Mouse (Mus musculus) cerebellum, adult 11 months (tissue): ENCODE data around the gene Gm6760.

ENCODE experiments used
- DNase-seq: peaks from one replicate; pipeline ENCODE4 v3.0.0; 2022

Gene Gm6760

GRCm38 (mm10) chrX:64152098-64152497, at the start of gene Gm6760:
Gene Gm6760 (minus strand): TSS chrX:64152198.
- no peak for DNase-seq

GRCm38 (mm10) chrX:64181246-64181645, 29.2 kb upstream of the Gm6760 start:
- DNase-seq, result no peak

DNA sequence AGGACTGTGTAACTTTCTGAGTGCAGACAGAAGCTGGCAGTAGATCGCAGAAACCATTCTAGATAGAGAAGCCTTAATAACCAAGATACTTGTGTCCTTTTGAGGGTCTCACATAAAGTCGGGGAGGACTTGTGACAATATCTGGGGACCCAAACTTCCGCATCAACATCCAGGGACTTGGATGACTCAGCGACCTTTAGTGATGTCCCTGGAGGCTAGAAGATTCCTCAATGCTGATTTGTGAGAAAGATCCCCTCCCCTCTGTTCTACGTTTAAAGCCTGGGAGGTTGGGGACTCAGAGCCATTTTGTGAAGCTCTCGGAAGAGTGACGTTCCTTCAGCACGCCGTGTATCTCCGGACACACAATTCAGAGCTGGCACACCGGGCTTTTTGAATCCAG, 21.2 kb upstream of the Gm6760 start, which contains the start of gene 3830417A13Rik:
Gene 3830417A13Rik (plus strand): TSS at position 301 of the 400 bp plus-strand sequence.
- no peak for DNase-seq
